Mouse (Mus musculus) stomach, postnatal 0 days (tissue): ENCODE measurements around the gene Chrdl2. TPM values are rescaled to one million over a fixed set of nuclear protein-coding genes. Genes with fewer than 3 reads are reported as not detected.

Experiments
- ATAC-seq: fragments of 200-750 bp; cut with Nextera tagmentation; 2 replicates; pipeline ENCODE4 v1.8.0; 2017; ENCODE audit not compliant: low FRiP score, low TSS enrichment
- DNase-seq: peaks from one replicate; pipeline ENCODE4 v3.0.0-alpha.2; 2016; ENCODE audit warnings: low spot score
- H3K27ac ChIP-seq: fragments of 300-500 bp; sonication (generic); replicated peaks from 2 replicates; pipeline ENCODE4 v1.5.1; 2014; ENCODE audit warnings: mild to moderate bottlenecking, control low read depth
- H3K27me3 ChIP-seq: fragments of 300-500 bp; sonication (generic); 2 replicates; pipeline ENCODE4 v1.6.1; 2014; ENCODE audit warnings: low read length; ENCODE audit not compliant: control insufficient read depth, insufficient read depth
- H3K36me3 ChIP-seq: fragments of 300-500 bp; sonication (generic); 2 replicates; pipeline ENCODE4 v1.6.1; 2014; ENCODE audit warnings: low read length, mixed read lengths; ENCODE audit not compliant: control insufficient read depth, insufficient read depth
- H3K4me1 ChIP-seq: fragments of 300-500 bp; sonication (generic); replicated peaks from 2 replicates; pipeline ENCODE4 v1.6.1; 2014; ENCODE audit warnings: antibody characterized with exemption; ENCODE audit not compliant: control insufficient read depth, insufficient read depth
- H3K4me2 ChIP-seq: fragments of 300-500 bp; sonication (generic); replicated peaks from 2 replicates; pipeline ENCODE4 v1.6.1; 2014; ENCODE audit warnings: low read depth, mild to moderate bottlenecking, control low read depth, moderate library complexity
- H3K4me3 ChIP-seq: fragments of 300-500 bp; sonication (generic); 2 replicates; pipeline ENCODE4 v1.5.1; 2014; ENCODE audit warnings: low read depth, low read length, control low read depth
- H3K9ac ChIP-seq: fragments of 300-500 bp; sonication (generic); 2 replicates; pipeline ENCODE4 v1.6.1; 2014; ENCODE audit warnings: mild to moderate bottlenecking, low read length, control low read depth, mixed read lengths
- H3K9me3 ChIP-seq: fragments of 300-500 bp; sonication (generic); 2 replicates; pipeline ENCODE4 v1.6.1; 2016; ENCODE audit warnings: low read length; ENCODE audit not compliant: control insufficient read depth
- CTCF ChIP-seq: IDR thresholded peaks from 2 replicates; pipeline ENCODE4 v1.5.1; 2016; ENCODE audit warnings: antibody characterized with exemption, low read depth, mild to moderate bottlenecking, moderate library complexity
- EP300 ChIP-seq: optimal IDR thresholded peaks from 2 replicates; pipeline ENCODE3; 2016; ENCODE audit warnings: antibody characterized with exemption
- whole genome bisulfite sequencing: fragments of 180-500 bp; shearing (Covaris S2); extraction: QIAGEN DNeasy Blood & Tissue Kit; methylation state at CpG from one replicate; pipeline ENCODE4 v1.1.7; 2014; 5-methylcytosine and 5-hydroxymethylcytosine counted together
- polyA plus RNA-seq: library from polyadenylated mRNA; unstranded; fragments of >200 nt; fragmentation: Nextera tagmentation; extraction: Ambion mirVana; gene quantifications from 2 replicates; pipeline ENCODE4 v1.2.1, GENCODE M21; 2015

The Chrdl2 gene
- polyA plus RNA-seq, 1 experiment from 2014 or later: 2.0 TPM

GRCm38 (mm10) chr7:99963237-99963860 is 42.6 kb upstream of the Chrdl2 start:
- H3K36me3 ChIP-seq: no peaks in the 10 kb centered on the region
- H3K4me3 ChIP-seq: no peak overlapping the region
- no peaks in the 10 kb centered on the region for H3K27me3 ChIP-seq
- H3K9me3 ChIP-seq: no peaks in the 10 kb centered on the region
- H3K4me1 ChIP-seq: peaks cover 4% of the 10 kb centered on the region
- WGBS: 74% methylated on average over 3 of the region's 3 CpGs
- no peak overlapping the region for H3K4me2 ChIP-seq
- H3K27ac ChIP-seq: 0 out of 2 replicates have a peak overlapping the region, but pooled peaks have one; percentile 31
- no peak for DNase-seq
- ATAC-seq: peak; percentile 74
- no peak overlapping the region for H3K9ac ChIP-seq
- TF ChIP-seq EP300: no peak
- TF ChIP-seq CTCF: no peak

DNA sequence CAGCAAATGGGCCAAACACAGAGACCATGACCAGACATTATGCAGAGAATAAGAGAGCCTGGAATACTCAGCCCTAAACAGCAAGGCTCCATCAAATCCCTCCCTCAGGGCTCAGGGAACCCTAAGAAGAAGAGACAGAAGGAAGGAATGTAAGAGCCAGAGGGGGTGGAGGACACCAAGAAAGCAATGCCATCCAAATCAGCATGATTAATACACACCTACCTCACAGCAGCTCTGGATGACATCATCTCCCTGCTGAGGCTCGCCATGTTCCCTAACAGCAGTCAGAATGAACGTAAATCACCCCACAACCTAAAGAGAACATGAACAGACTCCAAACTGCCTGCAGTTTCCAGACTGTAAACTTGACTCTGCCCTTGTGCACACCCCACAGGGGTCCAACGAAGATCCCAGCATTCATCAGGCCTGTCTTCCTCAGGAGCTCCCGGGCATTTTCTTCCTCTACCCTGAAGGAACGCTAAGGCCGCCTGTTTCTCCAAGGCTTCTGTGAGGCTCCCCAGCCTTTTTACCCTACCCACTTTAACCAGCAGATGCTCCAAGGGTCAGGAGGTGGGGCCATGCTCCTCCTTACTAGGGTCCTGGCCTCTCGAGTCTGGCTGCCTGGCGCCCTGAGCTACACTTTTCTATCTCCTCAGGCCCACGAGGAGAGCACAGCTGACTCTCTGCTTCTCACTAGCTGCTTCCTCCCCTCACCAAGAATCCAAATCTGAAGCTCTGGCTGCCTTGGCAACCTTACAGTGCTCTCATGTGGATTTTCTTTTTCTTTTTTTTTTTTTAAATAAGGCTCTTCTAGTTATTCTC is 40.7 kb upstream of the Chrdl2 start:
- Histone ChIP-seq H3K4me1 (peaks cover 4% of the 10 kb centered on the region), H3K9ac (peak overlapping the region; percentile 35; the same call in 1 of the 2 replicates), H3K27me3 (no peaks in the 10 kb centered on the region), H3K9me3 (no peaks in the 10 kb centered on the region), H3K4me2 (peak overlapping the region; percentile 27), H3K4me3 (no peak overlapping the region), H3K27ac (peak overlapping the region; percentile 81), H3K36me3 (no peaks in the 10 kb centered on the region)
- TF ChIP-seq EP300 (no peak), CTCF (no peak)
- ATAC-seq (peak; percentile 59; the same call in 1 of the 2 replicates), DNase-seq (no peak)
- 26% methylated on average over 9 of the region's 9 CpGs for WGBS

GRCm38 (mm10) chr7:99966011-99966721 is 39.8 kb upstream of the Chrdl2 start:
- Histone ChIP-seq H3K4me3 (no peak overlapping the region), H3K9ac (no peak overlapping the region), H3K9me3 (no peaks in the 10 kb centered on the region), H3K36me3 (no peaks in the 10 kb centered on the region), H3K27me3 (no peaks in the 10 kb centered on the region), H3K4me1 (peaks cover 4% of the 10 kb centered on the region), H3K27ac (peak overlapping the region; percentile 81), H3K4me2 (0 out of 2 replicates have a peak overlapping the region, but pooled peaks have one; percentile 6)
- DNase-seq (no peak), ATAC-seq (no peak)
- 54% methylated on average over 9 of the region's 9 CpGs for WGBS
- TF ChIP-seq CTCF: no peak
- TF ChIP-seq EP300: no peak

DNA sequence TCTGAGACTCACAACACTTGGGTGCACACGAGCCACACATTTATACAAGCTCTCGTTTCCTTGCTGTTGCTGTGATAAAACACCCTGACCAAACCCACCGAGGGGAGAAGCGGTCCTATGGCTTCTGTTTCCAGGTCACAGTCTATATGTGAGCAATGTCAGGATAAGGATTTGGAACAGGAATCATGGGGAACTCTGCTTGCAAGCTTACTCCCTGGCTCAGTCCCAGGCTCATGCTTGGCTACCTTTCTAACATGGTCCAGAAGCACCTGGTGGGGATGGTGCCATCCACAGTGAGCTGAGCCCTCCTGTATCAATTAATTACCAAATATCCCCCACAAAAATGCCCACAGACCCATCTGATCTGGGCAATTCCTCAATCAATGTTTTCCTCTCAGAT is 36.8 kb upstream of the Chrdl2 start:
- H3K9me3 ChIP-seq: no peaks in the 10 kb centered on the region
- no peak overlapping the region for H3K4me3 ChIP-seq
- no peak for ATAC-seq
- no peak overlapping the region for H3K27ac ChIP-seq
- no peak overlapping the region for H3K4me2 ChIP-seq
- H3K9ac ChIP-seq: no peak overlapping the region
- no peak for DNase-seq
- no peak for TF ChIP-seq EP300
- TF ChIP-seq CTCF: no peak
- 86% methylated on average over 4 of the region's 4 CpGs for WGBS
- H3K27me3 ChIP-seq: no peaks in the 10 kb centered on the region
- H3K36me3 ChIP-seq: no peaks in the 10 kb centered on the region
- peaks cover 4% of the 10 kb centered on the region; the same call in 1 of the 2 replicates for H3K4me1 ChIP-seq

- no peak overlapping the region for H3K4me2 ChIP-seq
- TF ChIP-seq CTCF (no peak), EP300 (no peak)
- H3K27me3 ChIP-seq: no peaks in the 10 kb centered on the region
- no peaks in the 10 kb centered on the region for H3K36me3 ChIP-seq
- ATAC-seq: no peak
- H3K9ac ChIP-seq: no peak overlapping the region
- H3K4me1 ChIP-seq: no peaks in the 10 kb centered on the region; the same call in 1 of the 2 replicates
- no peaks in the 10 kb centered on the region for H3K9me3 ChIP-seq
- no peak for DNase-seq
- H3K4me3 ChIP-seq: no peak overlapping the region
- H3K27ac ChIP-seq: no peak overlapping the region
- 54% methylated on average over 2 of the region's 2 CpGs for WGBS
Measured at GRCm38 (mm10) chr7:99971926-99972325, 34.0 kb upstream of the Chrdl2 start.
